Mouse (Mus musculus): Measurements from ENCODE around the gene Gm12184. TPM values are rescaled to one million over a fixed set of nuclear protein-coding genes. Genes with fewer than 3 reads are reported as not detected.

Gm12184 gene
- polyA plus RNA-seq, 1 experiment from 2014 or later, result 4.4 TPM

DNA sequence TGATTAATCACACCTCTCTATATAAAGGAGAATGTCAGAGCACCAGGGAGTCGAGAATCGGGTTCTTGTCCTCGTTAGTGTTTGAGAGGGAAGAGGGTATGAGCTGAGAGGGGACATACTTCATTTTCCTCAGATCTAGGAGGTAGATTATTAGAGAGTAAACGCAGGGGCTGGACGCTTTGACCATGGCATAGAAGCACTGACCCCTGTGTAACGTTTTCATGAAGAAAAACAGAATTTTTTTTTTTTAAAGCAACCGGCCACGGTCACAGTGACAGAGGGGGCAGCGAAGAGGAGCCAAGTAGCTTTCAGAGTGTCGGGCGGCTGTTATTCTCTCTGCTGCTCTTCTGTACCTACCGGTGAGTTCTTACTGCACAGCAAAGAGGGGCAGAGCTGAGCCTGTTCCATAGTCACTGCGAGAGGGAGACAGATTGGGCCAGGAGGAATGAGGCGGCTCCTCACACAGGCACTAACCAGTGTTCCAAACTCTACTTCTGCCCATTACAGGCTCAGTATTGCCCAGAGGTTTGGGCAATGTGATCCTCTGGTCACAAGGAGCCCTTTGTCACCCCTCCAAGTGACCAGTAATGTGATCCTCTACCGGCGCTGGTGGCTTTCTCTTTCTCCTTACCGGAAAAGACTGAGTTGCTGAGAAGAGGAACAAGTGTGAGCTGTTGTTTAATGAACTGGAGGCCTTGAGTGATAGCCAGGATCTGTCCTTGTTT lies 45.5 kb upstream of the Gm12184 start:
- TF ChIP-seq EP300 (IDR thresholded peaks at IDR 0.05) (no peak), CTCF (IDR thresholded peaks at IDR 0.05) (peak; percentile 17; the same call in 1 of the 2 replicates)
- DNase-seq (ENCODE audit: low spot score) (peak; percentile 70), ATAC-seq (peak; percentile 39)
- Histone ChIP-seq H3K4me1 (ENCODE audit: insufficient read depth, low read depth, low read length) (peaks cover 14% of the 10 kb centered on the region; the same call in 1 of the 2 replicates), H3K9me3 (ENCODE audit: low read length) (no peaks in the 10 kb centered on the region), H3K27ac (ENCODE audit: low read length) (peak overlapping the region; percentile 94), H3K9ac (replicated peaks; ENCODE audit: low read depth) (peak overlapping the region; percentile 20), H3K4me3 (ENCODE audit: low read depth, low read length) (peak overlapping the region; percentile 45), H3K4me2 (replicated peaks; ENCODE audit: low read depth, low read length) (peak overlapping the region; percentile 79), H3K36me3 (ENCODE audit: insufficient read depth, low read length) (no peaks in the 10 kb centered on the region), H3K27me3 (replicated peaks; ENCODE audit: insufficient read depth, low read length) (no peaks in the 10 kb centered on the region)
- 2% methylated on average over 17 of the region's 17 CpGs for WGBS

DNA sequence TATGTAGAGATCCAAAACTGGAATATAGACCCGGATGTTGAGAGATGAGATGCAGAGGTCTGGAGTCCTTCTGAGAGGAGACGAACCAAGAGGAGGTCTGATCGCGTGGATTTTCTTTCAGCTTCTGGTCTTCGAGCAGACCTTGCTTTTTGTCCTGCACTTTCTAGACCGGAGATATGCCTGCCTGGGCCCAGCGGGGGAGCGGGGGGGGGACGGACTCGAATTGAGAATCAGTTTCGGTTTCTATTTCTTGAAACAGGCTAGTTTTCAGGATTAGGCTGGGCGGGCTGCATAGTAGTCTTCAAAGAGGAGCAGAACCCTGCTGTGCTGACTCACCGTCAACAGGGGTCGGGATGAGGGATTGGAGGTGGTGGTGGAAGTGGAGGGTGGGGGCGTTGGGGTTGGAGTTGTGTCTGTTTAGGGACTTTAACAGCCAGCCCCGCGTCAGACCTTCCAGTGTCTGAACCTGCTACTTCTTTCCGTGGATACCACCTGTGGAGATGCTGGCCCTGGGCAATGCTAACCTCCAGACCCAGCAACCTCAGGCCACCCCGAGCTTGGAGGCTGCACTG lies 44.8 kb upstream of the Gm12184 start, which contains the start of gene Irgm1:
Irgm1 (minus strand) TSS at position 483 of the 572 bp plus-strand sequence.
- 1% methylated on average over 19 of the region's 19 CpGs for WGBS
- H3K36me3 ChIP-seq (ENCODE audit: insufficient read depth, low read length), result no peaks in the 10 kb centered on the region
- no peaks in the 10 kb centered on the region for H3K27me3 ChIP-seq (replicated peaks; ENCODE audit: insufficient read depth, low read length)
- peak within 1 kb of the TSS; percentile 45 for H3K4me3 ChIP-seq (ENCODE audit: low read depth, low read length)
- peak within 1 kb of the TSS; percentile 20 for H3K9ac ChIP-seq (replicated peaks; ENCODE audit: low read depth)
- H3K27ac ChIP-seq (ENCODE audit: low read length), result peak within 1 kb of the TSS; percentile 94
- H3K9me3 ChIP-seq (ENCODE audit: low read length), result no peaks in the 10 kb centered on the region
- DNase-seq (ENCODE audit: low spot score) (peak; percentile 89), ATAC-seq (peak; percentile 78)
- H3K4me1 ChIP-seq (ENCODE audit: insufficient read depth, low read depth, low read length), result peaks cover 14% of the 10 kb centered on the region; the same call in 1 of the 2 replicates
- H3K4me2 ChIP-seq (replicated peaks; ENCODE audit: low read depth, low read length), result peak within 1 kb of the TSS; percentile 79
- TF ChIP-seq EP300 (IDR thresholded peaks at IDR 0.05) (peak; percentile 27; the same call in 1 of the 2 replicates), CTCF (IDR thresholded peaks at IDR 0.05) (peak; percentile 42)

DNA sequence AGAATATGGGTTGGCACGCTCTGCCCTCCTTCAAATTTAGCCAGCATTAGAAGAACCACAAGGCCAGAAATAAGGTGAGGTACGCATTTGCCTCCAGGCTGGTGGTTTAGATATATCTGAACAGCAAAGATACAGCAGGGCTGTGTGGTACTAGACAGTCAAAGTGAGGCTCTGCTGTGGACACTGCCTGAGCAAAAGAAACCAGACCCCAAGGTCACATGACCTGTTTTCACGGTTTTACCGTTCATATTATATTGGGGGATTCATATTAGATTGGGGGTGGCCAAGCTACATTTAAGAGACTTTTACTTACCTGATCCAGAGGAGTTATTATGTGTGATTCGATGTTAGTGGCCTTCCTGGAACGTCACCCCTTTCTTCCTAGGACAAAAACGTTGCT lies 44.3 kb upstream of the Gm12184 start:
- no peaks in the 10 kb centered on the region for H3K9me3 ChIP-seq (ENCODE audit: low read length)
- no peaks in the 10 kb centered on the region for H3K27me3 ChIP-seq (replicated peaks; ENCODE audit: insufficient read depth, low read length)
- WGBS, result 21% methylated on average over 7 of the region's 7 CpGs
- peaks cover 1% of the 10 kb centered on the region for H3K36me3 ChIP-seq (ENCODE audit: insufficient read depth, low read length)
- DNase-seq (ENCODE audit: low spot score) (no peak), ATAC-seq (0 out of 2 replicates have a peak, but pooled peaks have one; percentile 16)
- TF ChIP-seq CTCF (IDR thresholded peaks at IDR 0.05), result no peak
- no peak for TF ChIP-seq EP300 (IDR thresholded peaks at IDR 0.05)
- H3K4me1 ChIP-seq (ENCODE audit: insufficient read depth, low read depth, low read length), result peaks cover 14% of the 10 kb centered on the region; the same call in 1 of the 2 replicates
- H3K4me3 ChIP-seq (ENCODE audit: low read depth, low read length), result peak overlapping the region; percentile 45
- H3K27ac ChIP-seq (ENCODE audit: low read length), result peak overlapping the region; percentile 94
- peak overlapping the region; percentile 79 for H3K4me2 ChIP-seq (replicated peaks; ENCODE audit: low read depth, low read length)
- H3K9ac ChIP-seq (replicated peaks; ENCODE audit: low read depth), result peak overlapping the region; percentile 20

DNA sequence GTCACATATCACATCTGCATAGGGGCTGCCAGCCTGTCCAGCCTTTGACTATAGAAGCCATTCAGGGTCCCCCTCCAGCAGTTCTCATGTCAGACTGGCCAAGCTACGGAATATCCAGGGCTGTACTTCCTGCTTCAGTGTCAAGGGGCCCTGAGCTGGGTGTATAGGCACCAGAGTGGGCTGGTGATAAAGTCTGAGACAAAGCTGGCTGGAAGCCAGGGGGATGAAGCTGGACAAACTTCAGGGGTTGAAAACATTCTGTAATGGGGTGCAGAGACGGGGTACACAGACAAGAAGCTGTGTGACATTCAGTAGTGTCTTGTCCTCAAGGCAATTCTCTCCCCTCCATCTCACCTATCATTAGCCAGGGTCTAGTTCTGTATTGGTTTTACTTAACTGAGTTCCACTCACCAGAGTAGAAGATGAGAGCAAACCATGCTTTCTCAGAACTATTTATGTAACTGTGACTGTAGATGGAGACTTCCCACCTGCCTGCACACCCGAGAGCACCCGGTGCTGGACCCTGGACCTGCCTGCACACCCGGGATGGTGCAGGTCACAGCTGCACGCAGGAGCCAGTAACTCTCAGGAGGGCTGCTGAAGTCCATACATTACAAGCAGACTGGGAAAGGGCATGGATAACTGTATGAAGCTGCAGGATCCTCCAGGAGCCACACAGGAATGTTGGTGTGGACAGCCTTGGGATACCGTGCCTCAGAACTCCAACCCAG lies 43.1 kb upstream of the Gm12184 start:
- peak overlapping the region; percentile 45 for H3K4me3 ChIP-seq (ENCODE audit: low read depth, low read length)
- H3K27ac ChIP-seq (ENCODE audit: low read length), result peak overlapping the region; percentile 94; the same call in 1 of the 2 replicates
- peak overlapping the region; percentile 79 for H3K4me2 ChIP-seq (replicated peaks; ENCODE audit: low read depth, low read length)
- DNase-seq (ENCODE audit: low spot score) (no peak), ATAC-seq (no peak)
- H3K9ac ChIP-seq (replicated peaks; ENCODE audit: low read depth), result peak overlapping the region; percentile 20
- no peaks in the 10 kb centered on the region for H3K27me3 ChIP-seq (replicated peaks; ENCODE audit: insufficient read depth, low read length)
- 20% methylated on average over 7 of the region's 7 CpGs for WGBS
- H3K9me3 ChIP-seq (ENCODE audit: low read length), result no peaks in the 10 kb centered on the region
- H3K36me3 ChIP-seq (ENCODE audit: insufficient read depth, low read length), result peaks cover 5% of the 10 kb centered on the region
- TF ChIP-seq CTCF (IDR thresholded peaks at IDR 0.05) (no peak), EP300 (IDR thresholded peaks at IDR 0.05) (no peak)
- peaks cover 14% of the 10 kb centered on the region; the same call in 1 of the 2 replicates for H3K4me1 ChIP-seq (ENCODE audit: insufficient read depth, low read depth, low read length)

DNA sequence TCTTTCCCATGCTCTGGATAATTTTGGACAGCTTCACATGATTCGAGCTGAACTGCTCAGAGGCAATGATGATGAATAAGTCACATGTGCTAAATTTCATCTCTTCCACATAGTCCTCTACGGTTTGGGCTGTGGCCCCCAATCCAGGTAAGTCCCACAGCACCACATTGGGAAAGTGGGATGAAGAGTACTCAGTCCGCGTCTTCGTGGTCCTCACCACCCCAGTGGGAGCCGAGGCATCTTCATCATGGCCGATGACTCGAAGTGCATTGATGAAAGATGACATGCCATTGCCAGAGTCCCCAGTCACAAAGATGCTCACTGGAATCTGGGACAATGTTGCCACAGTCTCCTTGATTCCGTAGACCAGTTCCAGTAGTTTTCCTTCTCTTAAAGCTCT lies 40.0 kb upstream of the Gm12184 start:
- H3K27ac ChIP-seq (ENCODE audit: low read length), result no peak overlapping the region
- H3K27me3 ChIP-seq (replicated peaks; ENCODE audit: insufficient read depth, low read length), result no peaks in the 10 kb centered on the region
- H3K4me3 ChIP-seq (ENCODE audit: low read depth, low read length), result no peak overlapping the region
- 95% methylated on average over 9 of the region's 9 CpGs for WGBS
- peaks cover 14% of the 10 kb centered on the region; the same call in 1 of the 2 replicates for H3K4me1 ChIP-seq (ENCODE audit: insufficient read depth, low read depth, low read length)
- TF ChIP-seq EP300 (IDR thresholded peaks at IDR 0.05) (no peak), CTCF (IDR thresholded peaks at IDR 0.05) (no peak)
- H3K9me3 ChIP-seq (ENCODE audit: low read length), result no peaks in the 10 kb centered on the region
- no peak overlapping the region for H3K4me2 ChIP-seq (replicated peaks; ENCODE audit: low read depth, low read length)
- H3K36me3 ChIP-seq (ENCODE audit: insufficient read depth, low read length), result peaks cover 5% of the 10 kb centered on the region
- DNase-seq (ENCODE audit: low spot score) (no peak), ATAC-seq (no peak)
- no peak overlapping the region for H3K9ac ChIP-seq (replicated peaks; ENCODE audit: low read depth)

DNA sequence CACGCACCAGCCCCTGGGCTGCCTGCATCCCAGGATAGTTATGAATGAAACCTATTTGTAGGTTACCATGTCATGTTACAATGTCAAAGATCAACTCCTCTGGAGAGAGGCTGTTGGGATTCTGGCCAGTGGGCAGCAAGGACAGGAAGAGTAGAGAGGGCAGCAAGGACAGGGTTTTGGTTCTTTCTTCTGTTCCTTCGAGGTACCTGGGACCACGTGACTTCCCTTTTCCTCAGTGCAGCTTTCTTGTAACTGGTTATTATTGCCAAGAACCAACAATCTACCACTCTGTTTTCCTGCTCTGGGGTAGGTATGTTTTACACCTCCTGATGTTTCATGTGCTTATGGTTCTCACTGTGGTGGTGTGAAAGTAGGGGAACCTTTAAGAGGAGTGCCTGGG lies 37.4 kb upstream of the Gm12184 start:
- ATAC-seq, result no peak
- TF ChIP-seq CTCF (IDR thresholded peaks at IDR 0.05) (no peak), EP300 (IDR thresholded peaks at IDR 0.05) (no peak)
- 91% methylated on average over 3 of the region's 3 CpGs for WGBS

More for the DNA sequence above, 37.4 kb upstream of the Gm12184 start:
- Histone ChIP-seq H3K4me3 (ENCODE audit: low read depth, low read length) (no peak overlapping the region), H3K27me3 (replicated peaks; ENCODE audit: insufficient read depth, low read length) (no peaks in the 10 kb centered on the region), H3K9me3 (ENCODE audit: low read length) (no peaks in the 10 kb centered on the region), H3K4me1 (ENCODE audit: insufficient read depth, low read depth, low read length) (no peaks in the 10 kb centered on the region), H3K27ac (ENCODE audit: low read length) (no peak overlapping the region), H3K36me3 (ENCODE audit: insufficient read depth, low read length) (peaks cover 5% of the 10 kb centered on the region), H3K4me2 (replicated peaks; ENCODE audit: low read depth, low read length) (no peak overlapping the region), H3K9ac (replicated peaks; ENCODE audit: low read depth) (no peak overlapping the region)
- DNase-seq (ENCODE audit: low spot score), result no peak
